Mouse (Mus musculus) liver, embryonic 16.5 days (tissue): Measurements from ENCODE around the gene Nol12. TPM values are rescaled to one million over a fixed set of nuclear protein-coding genes. Genes with fewer than 3 reads are reported as not detected.
A peak's percentile ranks its signal among the peaks of the same experiment; 100 is the strongest.

Experiments
- ATAC-seq: fragments of 200-750 bp; cut with Nextera tagmentation; 2 replicates; pipeline ENCODE4 v1.8.0; 2017; ENCODE audit warnings: low read depth, mild to moderate bottlenecking, moderate number of reproducible peaks, moderate library complexity
- H3K27ac ChIP-seq: fragments of 300-500 bp; sonication (generic); 2 replicates; pipeline ENCODE4 v1.5.1; 2014; ENCODE audit warnings: mild to moderate bottlenecking, low read length
- H3K27me3 ChIP-seq: fragments of 300-500 bp; sonication (generic); 2 replicates; pipeline ENCODE4 v1.6.1; 2014; ENCODE audit warnings: low read depth, low read length, mixed read lengths; ENCODE audit not compliant: control insufficient read depth, insufficient read depth
- H3K36me3 ChIP-seq: fragments of 300-500 bp; sonication (generic); 2 replicates; pipeline ENCODE4 v1.6.1; 2014; ENCODE audit warnings: mild to moderate bottlenecking; ENCODE audit not compliant: control insufficient read depth, insufficient read depth
- H3K4me1 ChIP-seq: fragments of 300-500 bp; sonication (generic); 2 replicates; pipeline ENCODE4 v1.6.1; 2014; ENCODE audit warnings: low read depth, low read length, mixed read lengths; ENCODE audit not compliant: control insufficient read depth
- H3K4me2 ChIP-seq: fragments of 300-500 bp; sonication (generic); 2 replicates; pipeline ENCODE4 v1.6.1; 2014; ENCODE audit warnings: low read depth, low read length, mixed read lengths
- H3K4me3 ChIP-seq: fragments of 300-500 bp; sonication (generic); 2 replicates; pipeline ENCODE4 v1.5.1; 2014; ENCODE audit warnings: low read depth, mild to moderate bottlenecking, low read length
- H3K9ac ChIP-seq: fragments of 300-500 bp; sonication (generic); 2 replicates; pipeline ENCODE4 v1.6.1; 2014; ENCODE audit warnings: low read depth, low read length
- H3K9me3 ChIP-seq: fragments of 300-500 bp; sonication (generic); replicated peaks from 2 replicates; pipeline ENCODE4 v1.6.1; 2016; ENCODE audit warnings: low read length; ENCODE audit not compliant: control insufficient read depth
- WGBS: fragments of 180-500 bp; shearing (Covaris S2); extraction: QIAGEN DNeasy Blood & Tissue Kit; methylation state at CpG from one replicate; pipeline ENCODE4 v1.1.7; 2014; ENCODE audit not compliant: insufficient replicate concordance; 5-methylcytosine and 5-hydroxymethylcytosine counted together
- polyA plus RNA-seq: library from polyadenylated mRNA; unstranded; fragments of >200 nt; fragmentation: Nextera tagmentation; extraction: Ambion mirVana; gene quantifications from 2 replicates; pipeline ENCODE4 v1.2.1, GENCODE M21; 2015

Gene Nol12
- polyA plus RNA-seq, 1 experiment from 2014 or later, result 25.1 TPM

- no peak overlapping the region for H3K4me2 ChIP-seq
- no peaks in the 10 kb centered on the region for H3K36me3 ChIP-seq
- WGBS, result 58% methylated on average over 3 of the region's 3 CpGs
These were observed 20.9 kb downstream of the Nol12 start for GRCm38 (mm10) chr15:78955663-78956062.

GRCm38 (mm10) chr15:78956351-78956750 is 21.6 kb downstream of the Nol12 start:
- no peak overlapping the region for H3K9ac ChIP-seq
- WGBS, result 61% methylated on average over 4 of the region's 4 CpGs
- no peaks in the 10 kb centered on the region for H3K4me1 ChIP-seq
- H3K27ac ChIP-seq, result no peak overlapping the region
- no peak for ATAC-seq
- H3K4me3 ChIP-seq, result no peak overlapping the region
- H3K27me3 ChIP-seq, result no peaks in the 10 kb centered on the region
- H3K9me3 ChIP-seq, result no peaks in the 10 kb centered on the region
- H3K36me3 ChIP-seq, result no peaks in the 10 kb centered on the region
- no peak overlapping the region for H3K4me2 ChIP-seq

More at GRCm38 (mm10) chr15:78955663-78956062, 20.9 kb downstream of the Nol12 start:
- Histone ChIP-seq H3K9me3 (no peaks in the 10 kb centered on the region), H3K9ac (no peak overlapping the region), H3K4me1 (no peaks in the 10 kb centered on the region), H3K4me3 (no peak overlapping the region), H3K27me3 (no peaks in the 10 kb centered on the region), H3K27ac (no peak overlapping the region)
- ATAC-seq, result no peak

- WGBS, result 56% methylated on average over 15 of the region's 15 CpGs
- H3K36me3 ChIP-seq, result no peaks in the 10 kb centered on the region
- ATAC-seq, result no peak
- H3K27me3 ChIP-seq, result no peaks in the 10 kb centered on the region
- H3K9ac ChIP-seq, result no peak overlapping the region
- H3K4me2 ChIP-seq, result no peak overlapping the region
- no peaks in the 10 kb centered on the region for H3K9me3 ChIP-seq
- H3K4me3 ChIP-seq, result no peak overlapping the region
- H3K27ac ChIP-seq, result no peak overlapping the region
- no peaks in the 10 kb centered on the region for H3K4me1 ChIP-seq
These were observed 22.3 kb downstream of the Nol12 start for GRCm38 (mm10) chr15:78957021-78957420.

GRCm38 (mm10) chr15:78959537-78959936 is 24.8 kb downstream of the Nol12 start:
- H3K9ac ChIP-seq, result no peak overlapping the region
- no peak for ATAC-seq
- no peak overlapping the region for H3K4me2 ChIP-seq
- WGBS, result 69% methylated on average over 11 of the region's 11 CpGs
- H3K36me3 ChIP-seq, result no peaks in the 10 kb centered on the region
- no peak overlapping the region for H3K27ac ChIP-seq
- H3K4me1 ChIP-seq, result no peaks in the 10 kb centered on the region
- no peak overlapping the region for H3K4me3 ChIP-seq
- H3K9me3 ChIP-seq, result no peaks in the 10 kb centered on the region
- H3K27me3 ChIP-seq, result no peaks in the 10 kb centered on the region

- Histone ChIP-seq H3K4me2 (no peak overlapping the region), H3K4me3 (no peak overlapping the region), H3K27me3 (no peaks in the 10 kb centered on the region), H3K9ac (no peak overlapping the region), H3K36me3 (no peaks in the 10 kb centered on the region), H3K4me1 (no peaks in the 10 kb centered on the region), H3K27ac (no peak overlapping the region), H3K9me3 (no peaks in the 10 kb centered on the region)
- 43% methylated on average over 4 of the region's 4 CpGs for WGBS
- ATAC-seq, result 0 out of 2 replicates have a peak, but pooled peaks have one; percentile 11
These were observed 25.4 kb downstream of the Nol12 start for GRCm38 (mm10) chr15:78960088-78960487.

- Histone ChIP-seq H3K4me2 (no peak overlapping the region), H3K4me3 (no peak overlapping the region), H3K9ac (no peak overlapping the region), H3K4me1 (no peaks in the 10 kb centered on the region), H3K27me3 (no peaks in the 10 kb centered on the region), H3K36me3 (no peaks in the 10 kb centered on the region), H3K9me3 (no peaks in the 10 kb centered on the region), H3K27ac (no peak overlapping the region)
- peak; percentile 35; the same call in 1 of the 2 replicates for ATAC-seq
- 39% methylated on average over 2 of the region's 2 CpGs for WGBS
These were observed 28.2 kb downstream of the Nol12 start for GRCm38 (mm10) chr15:78962885-78963284.

GRCm38 (mm10) chr15:78971626-78972025 is 36.9 kb downstream of the Nol12 start:
- H3K4me1 ChIP-seq, result no peaks in the 10 kb centered on the region
- no peak overlapping the region for H3K27ac ChIP-seq
- 35% methylated on average over 6 of the region's 6 CpGs for WGBS
- H3K27me3 ChIP-seq, result no peaks in the 10 kb centered on the region; the same call in 1 of the 2 replicates
- ATAC-seq, result no peak
- H3K9ac ChIP-seq, result no peak overlapping the region
- H3K9me3 ChIP-seq, result no peaks in the 10 kb centered on the region
- no peak overlapping the region for H3K4me3 ChIP-seq
- no peaks in the 10 kb centered on the region for H3K36me3 ChIP-seq
- H3K4me2 ChIP-seq, result no peak overlapping the region

- Histone ChIP-seq H3K36me3 (no peaks in the 10 kb centered on the region), H3K27ac (no peak overlapping the region), H3K4me1 (peaks cover 7% of the 10 kb centered on the region), H3K9me3 (no peaks in the 10 kb centered on the region), H3K9ac (no peak overlapping the region), H3K4me3 (no peak overlapping the region), H3K4me2 (no peak overlapping the region), H3K27me3 (no peaks in the 10 kb centered on the region; the same call in 1 of the 2 replicates)
- ATAC-seq, result no peak
- 61% methylated on average over 7 of the region's 7 CpGs for WGBS
These were observed 39.2 kb downstream of the Nol12 start for GRCm38 (mm10) chr15:78973950-78974349.

- H3K27ac ChIP-seq, result peak overlapping the region; percentile 27; the same call in 1 of the 2 replicates
- H3K4me3 ChIP-seq, result no peak overlapping the region
- no peaks in the 10 kb centered on the region for H3K36me3 ChIP-seq
- no peak for ATAC-seq
- H3K9ac ChIP-seq, result no peak overlapping the region
- H3K4me2 ChIP-seq, result no peak overlapping the region
- peaks cover 21% of the 10 kb centered on the region for H3K4me1 ChIP-seq
- no peaks in the 10 kb centered on the region for H3K9me3 ChIP-seq
- H3K27me3 ChIP-seq, result no peaks in the 10 kb centered on the region
- 64% methylated on average over 8 of the region's 8 CpGs for WGBS
These were observed 43.0 kb downstream of the Nol12 start for GRCm38 (mm10) chr15:78977676-78978159.
